ENCODE assay signal across 11 mouse cellular contexts in genomic region chr15:40169705-40170104, GRCm38 (mm10). TPM values are rescaled to one million over a fixed set of nuclear protein-coding genes. Genes with fewer than 3 reads are reported as not detected.
A peak's percentile ranks its signal among the peaks of the same experiment; 100 is the strongest.
DNase-seq lines count a peak whose midpoint lies in the region; ATAC-seq lines count a peak whose summit lies in the region.
"Had no signal": no experiment of that assay in that cellular context is flagged by ENCODE, and none has a peak within 500 bp of the region (broad histone marks: within the 10 kb centered on the region; RNA-seq: fewer than 3 reads in every experiment).

No protein-coding gene starts in this region.

- no peak for DNase-seq in heart, postnatal 25 days (ENCODE audit: low spot score)
- DNase-seq in Muller cell, postnatal 12 days (ENCODE audit: inconsistent ontology term): peak; percentile 35
- peak; percentile 61 for DNase-seq in embryonic facial prominence, embryonic 14.5 days (ENCODE audit: low spot score)
- DNase-seq in midbrain, embryonic 11.5 days (ENCODE audit: low spot score, missing footprints): peak; percentile 90
- DNase-seq in thymus, postnatal 25 days: no peak
- no peak for DNase-seq in spleen, postnatal 10 days (ENCODE audit: low spot score in 2 of 2)
- no peak for DNase-seq in right cerebral cortex, adult 18-20 months

- H3K4me2 ChIP-seq in heart, embryonic 11.5 days: 0 out of 2 replicates have a peak overlapping the region, but pooled peaks have one; percentile 16
- H3K4me2 ChIP-seq in embryonic facial prominence, embryonic 14.5 days (ENCODE audit: low read depth, low read length): peak overlapping the region; percentile 40
- H3K4me2 ChIP-seq in midbrain, embryonic 11.5 days: peak overlapping the region; percentile 36

- H3K9ac ChIP-seq in heart, embryonic 11.5 days (ENCODE audit: low read depth, low read length): no peak overlapping the region
- no peak overlapping the region for H3K9ac ChIP-seq in embryonic facial prominence, embryonic 14.5 days (ENCODE audit: low read depth, low read length)
- no peak overlapping the region; the same call in 1 of the 2 replicates for H3K9ac ChIP-seq in midbrain, embryonic 11.5 days (ENCODE audit: low read length)

- H3K4me3 ChIP-seq in heart, embryonic 11.5 days (ENCODE audit: low read depth, low read length): no peak overlapping the region
- H3K4me3 ChIP-seq in embryonic facial prominence, embryonic 14.5 days (ENCODE audit: low read depth, low read length): peak overlapping the region; percentile 13; the same call in 1 of the 2 replicates
- H3K4me3 ChIP-seq in midbrain, embryonic 11.5 days (ENCODE audit: low read depth, low read length): peak overlapping the region; percentile 17; the same call in 1 of the 2 replicates

- no peaks in the 10 kb centered on the region for H3K9me3 ChIP-seq in heart, embryonic 11.5 days (replicated peaks; ENCODE audit: control insufficient read depth, low read length)
- no peaks in the 10 kb centered on the region for H3K9me3 ChIP-seq in embryonic facial prominence, embryonic 14.5 days (ENCODE audit: control insufficient read depth, low read length)
- H3K9me3 ChIP-seq in midbrain, embryonic 11.5 days (ENCODE audit: control insufficient read depth, low read length): no peaks in the 10 kb centered on the region

- no peaks in the 10 kb centered on the region for H3K27me3 ChIP-seq in heart, embryonic 11.5 days (ENCODE audit: control insufficient read depth, insufficient read depth, low read length)
- H3K27me3 ChIP-seq in embryonic facial prominence, embryonic 14.5 days (replicated peaks; ENCODE audit: control insufficient read depth, insufficient read depth, low read length): no peaks in the 10 kb centered on the region
- no peaks in the 10 kb centered on the region for H3K27me3 ChIP-seq in midbrain, embryonic 11.5 days (ENCODE audit: control insufficient read depth, insufficient read depth, low read length)

- 51% methylated on average over 13 of the region's 13 CpGs for WGBS in heart, embryonic 11.5 days (ENCODE audit: insufficient replicate concordance)
- 34% methylated on average over 12 of the region's 13 CpGs for WGBS in embryonic facial prominence, embryonic 14.5 days
- WGBS in midbrain, embryonic 11.5 days: 38% methylated on average over 12 of the region's 13 CpGs

- no peak overlapping the region for H3K27ac ChIP-seq in heart, embryonic 11.5 days (ENCODE audit: low read depth, low read length)
- no peak overlapping the region for H3K27ac ChIP-seq in embryonic facial prominence, embryonic 14.5 days (replicated peaks; ENCODE audit: low read depth, low read length)
- no peak overlapping the region for H3K27ac ChIP-seq in midbrain, embryonic 11.5 days (ENCODE audit: low read depth, low read length)

- intact Hi-C loops in heart, postnatal 25 days (cut with DNase I): loop anchor here (5.0 kb wide), 1 partner anchor 483 kb away; no protein-coding TSS in a partner anchor

- H3K36me3 ChIP-seq in heart, embryonic 11.5 days (ENCODE audit: control insufficient read depth, insufficient read depth, low read length): no peaks in the 10 kb centered on the region
- H3K36me3 ChIP-seq in embryonic facial prominence, embryonic 14.5 days (ENCODE audit: control insufficient read depth, insufficient read depth, low read length): no peaks in the 10 kb centered on the region
- H3K36me3 ChIP-seq in midbrain, embryonic 11.5 days (ENCODE audit: control insufficient read depth, insufficient read depth, low read length): no peaks in the 10 kb centered on the region

- 0 out of 2 replicates have a peak, but pooled peaks have one; percentile 31 for ATAC-seq in heart, embryonic 11.5 days (replicated peaks; ENCODE audit: insufficient number of reproducible peaks, low FRiP score, low TSS enrichment)
- ATAC-seq in embryonic facial prominence, embryonic 14.5 days (ENCODE audit: low read depth): 0 out of 2 replicates have a peak, but pooled peaks have one; percentile 4
- peak; percentile 89 for ATAC-seq in midbrain, embryonic 11.5 days (ENCODE audit: low FRiP score)
- ATAC-seq: intestine, embryonic 16.5 days had no signal

- peaks cover 6% of the 10 kb centered on the region; the same call in 1 of the 2 replicates for H3K4me1 ChIP-seq in heart, embryonic 11.5 days (ENCODE audit: control insufficient read depth, insufficient read depth, low read length)
- peaks cover 15% of the 10 kb centered on the region for H3K4me1 ChIP-seq in embryonic facial prominence, embryonic 14.5 days (ENCODE audit: control insufficient read depth, insufficient read depth, low read length)
- peaks cover 2% of the 10 kb centered on the region; the same call in 1 of the 2 replicates for H3K4me1 ChIP-seq in midbrain, embryonic 11.5 days (ENCODE audit: control insufficient read depth, insufficient read depth, low read length)

RNA-seq across cellular contexts. Expression of gene 9330182O14Rik, which starts 35.5 kb away (rescaled TPM):
- not detected in 2 replicates for polyA plus RNA-seq in heart, embryonic 11.5 days (2014; fragmentation: Nextera tagmentation; extraction: Ambion mirVana)
- not detected for total RNA-seq in heart, postnatal 25 days (2021)
- polyA plus RNA-seq in embryonic facial prominence, embryonic 14.5 days (2014; fragmentation: Nextera tagmentation; extraction: Ambion mirVana): not detected in 2 replicates
- not detected in 2 replicates for polyA plus RNA-seq in midbrain, embryonic 11.5 days (2014; fragmentation: Nextera tagmentation; extraction: Ambion mirVana)
- total RNA-seq: neutrophil, adult 5-6 weeks had no signal
- polyA plus RNA-seq: C2C12; intestine, embryonic 16.5 days had no signal

Comparison
In these comparisons a context has a peak if more than half of its experiments do, and no peak if none do; other contexts are left out.
1. ATAC-seq: peak in every context shown above with its lines; median percentile 89 in midbrain, embryonic 11.5 days; 31 in heart, embryonic 11.5 days; 4 in embryonic facial prominence, embryonic 14.5 days.
2. DNase-seq: peak in Muller cell, postnatal 12 days (single experiment), embryonic facial prominence, embryonic 14.5 days (single experiment) and midbrain, embryonic 11.5 days (single experiment); none in heart, postnatal 25 days (single experiment), thymus, postnatal 25 days (single experiment), spleen, postnatal 10 days (0 of 2) and right cerebral cortex, adult 18-20 months (single experiment).
3. Peak in every context shown above with its lines, with median percentiles within 50 percentile points of each other: H3K4me2 ChIP-seq.